Mouse (Mus musculus): ENCODE data around the gene Stkld1. TPM values are rescaled to one million over a fixed set of nuclear protein-coding genes. Genes with fewer than 3 reads are reported as not detected.

The Stkld1 gene
- polyA plus RNA-seq, 1 experiment from 2014 or later: 0.13 TPM

DNA sequence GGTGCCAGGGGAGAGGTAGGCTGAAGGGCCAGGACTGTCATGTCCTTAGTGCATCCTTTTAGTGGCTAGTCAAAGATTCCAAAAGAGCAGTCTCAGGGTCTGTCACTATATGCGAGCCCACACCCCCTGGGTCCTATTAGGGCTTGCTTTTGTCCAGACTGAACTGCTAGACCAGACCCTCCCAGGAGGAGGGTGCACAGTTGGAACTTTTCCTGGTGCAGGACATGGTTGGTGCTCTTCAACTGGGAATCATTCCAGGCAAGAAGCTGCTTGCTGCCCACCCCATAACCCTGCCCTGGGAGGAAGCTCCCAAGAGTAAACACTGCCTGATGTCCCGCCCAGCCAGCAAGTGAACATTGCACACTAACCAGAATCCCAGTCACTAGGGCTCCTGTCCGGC, 39.3 kb downstream of the Stkld1 start, which contains the start of gene Adamts13:
Gene Adamts13 (plus strand): TSS at position 301 of the 400 bp plus-strand sequence.
- Histone ChIP-seq H3K4me2 (peak within 1 kb of the TSS; percentile 11; the same call in 1 of the 2 replicates), H3K27ac (no peak within 1 kb of the TSS), H3K27me3 (0 out of 2 replicates have a peak, but pooled peaks cover 5% of the 10 kb centered on the region), H3K4me3 (replicated peaks) (no peak within 1 kb of the TSS), H3K36me3 (no peaks in the 10 kb centered on the region), H3K9me3 (no peaks in the 10 kb centered on the region), H3K4me1 (replicated peaks) (peaks cover 10% of the 10 kb centered on the region), H3K9ac (replicated peaks) (no peak within 1 kb of the TSS)
- WGBS: 61% methylated on average over 3 of the region's 3 CpGs
- no peak for ATAC-seq (ENCODE audit: insufficient number of reproducible peaks, insufficient read depth, low FRiP score, low TSS enrichment, low read depth)

DNA sequence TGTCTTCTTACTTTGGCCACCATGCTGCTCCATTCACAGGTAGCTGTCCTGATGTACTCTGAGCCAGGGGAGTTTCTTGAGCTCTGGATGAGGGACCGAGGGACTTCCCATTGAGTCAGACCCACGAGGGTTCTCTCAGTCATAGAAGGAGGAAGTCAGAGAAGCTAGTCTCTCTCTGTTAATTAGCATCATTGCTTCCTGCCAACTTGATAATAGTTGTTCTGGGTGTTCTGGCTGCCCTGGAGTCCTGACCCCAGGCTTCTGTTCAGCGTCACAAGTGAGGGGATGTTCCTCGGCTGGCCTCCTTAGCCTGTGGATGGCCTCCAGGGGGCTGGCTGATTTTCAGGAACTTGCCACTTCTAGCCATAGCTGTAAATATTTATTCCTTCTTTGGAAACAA, 40.1 kb downstream of the Stkld1 start:
- 27% methylated on average over 4 of the region's 4 CpGs for WGBS
- no peak overlapping the region for H3K4me2 ChIP-seq
- H3K27me3 ChIP-seq: 0 out of 2 replicates have a peak, but pooled peaks cover 5% of the 10 kb centered on the region
- H3K4me3 ChIP-seq (replicated peaks): no peak overlapping the region
- H3K4me1 ChIP-seq (replicated peaks): peaks cover 10% of the 10 kb centered on the region
- H3K9ac ChIP-seq (replicated peaks): no peak overlapping the region
- no peaks in the 10 kb centered on the region for H3K36me3 ChIP-seq
- H3K9me3 ChIP-seq: no peaks in the 10 kb centered on the region
- no peak for ATAC-seq (ENCODE audit: insufficient number of reproducible peaks, insufficient read depth, low FRiP score, low TSS enrichment, low read depth)
- no peak overlapping the region for H3K27ac ChIP-seq

DNA sequence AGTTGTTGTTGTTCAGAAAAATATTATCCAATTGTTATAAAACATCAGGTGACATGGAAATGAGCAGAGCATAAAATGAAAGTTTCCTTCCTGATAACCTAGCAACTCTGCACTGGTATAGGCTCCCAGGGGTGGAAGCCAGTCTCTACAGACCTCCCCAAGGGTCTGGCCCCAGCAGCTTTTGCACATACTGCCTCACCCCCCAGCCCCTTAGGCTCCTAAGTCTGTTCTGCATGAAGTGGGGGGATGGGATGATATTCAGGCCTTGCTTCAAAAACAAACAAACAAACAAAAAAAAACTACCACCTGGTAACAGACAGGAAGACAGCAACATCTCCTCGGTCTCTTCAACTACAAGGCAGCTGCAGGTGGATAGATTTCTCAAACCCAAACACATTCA, 46.5 kb downstream of the Stkld1 start:
- Histone ChIP-seq H3K9ac (replicated peaks) (no peak overlapping the region), H3K4me3 (replicated peaks) (no peak overlapping the region), H3K4me2 (no peak overlapping the region), H3K4me1 (replicated peaks) (no peaks in the 10 kb centered on the region), H3K9me3 (no peaks in the 10 kb centered on the region), H3K27ac (no peak overlapping the region), H3K36me3 (no peaks in the 10 kb centered on the region), H3K27me3 (peaks cover 14% of the 10 kb centered on the region; the same call in 1 of the 2 replicates)
- no peak for ATAC-seq (ENCODE audit: insufficient number of reproducible peaks, insufficient read depth, low FRiP score, low TSS enrichment, low read depth)
- WGBS: 81% methylated on average over 1 of the region's 1 CpGs

DNA sequence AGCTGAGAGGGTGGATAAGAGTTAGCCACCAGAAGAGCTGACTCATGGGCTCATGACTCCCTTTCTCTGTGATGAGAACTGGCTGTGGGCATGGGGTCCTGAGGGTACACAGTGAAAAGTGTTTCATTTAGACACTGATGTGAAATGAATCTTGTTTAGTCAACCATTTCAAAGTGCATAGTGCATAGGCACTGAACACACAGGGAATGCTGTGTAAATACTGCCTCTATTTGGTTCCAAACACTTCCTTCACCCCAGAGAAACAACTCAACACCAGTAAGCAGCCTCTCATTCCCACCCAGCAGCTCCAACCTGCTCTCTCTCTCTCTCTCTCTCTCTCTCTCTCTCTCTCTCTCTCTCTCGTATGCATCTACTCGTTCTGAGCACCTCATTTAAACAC, 50.3 kb downstream of the Stkld1 start:
- H3K9ac ChIP-seq (replicated peaks): no peak overlapping the region
- H3K27me3 ChIP-seq: peaks cover 14% of the 10 kb centered on the region; the same call in 1 of the 2 replicates
- no peak for ATAC-seq (ENCODE audit: insufficient number of reproducible peaks, insufficient read depth, low FRiP score, low TSS enrichment, low read depth)
- no peaks in the 10 kb centered on the region for H3K4me1 ChIP-seq (replicated peaks)
- no peak overlapping the region for H3K4me2 ChIP-seq
- H3K27ac ChIP-seq: no peak overlapping the region
- no peaks in the 10 kb centered on the region for H3K36me3 ChIP-seq
- WGBS: 82% methylated on average over 2 of the region's 2 CpGs
- no peak overlapping the region for H3K4me3 ChIP-seq (replicated peaks)
- no peaks in the 10 kb centered on the region for H3K9me3 ChIP-seq

DNA sequence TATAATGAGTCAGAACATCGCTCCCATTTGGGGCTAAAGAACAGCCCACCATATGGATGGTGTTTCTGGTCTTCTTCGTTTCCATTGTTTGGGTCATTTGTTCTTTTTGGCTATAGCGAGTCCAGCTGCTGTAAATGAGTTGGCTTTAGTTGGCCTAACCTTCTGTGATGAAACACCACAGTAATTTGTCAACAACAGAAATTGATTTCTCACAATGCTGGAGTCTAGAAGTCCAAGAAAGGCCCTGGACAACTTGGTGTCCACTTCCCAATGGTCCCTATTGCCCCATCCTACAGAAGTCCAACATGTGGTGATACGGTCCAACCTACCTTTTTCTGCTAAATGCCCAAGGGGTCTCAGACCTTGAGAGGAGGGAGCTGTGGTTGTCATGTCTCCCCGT, 50.8 kb downstream of the Stkld1 start:
- 89% methylated on average over 5 of the region's 5 CpGs for WGBS
- Histone ChIP-seq H3K27me3 (peaks cover 14% of the 10 kb centered on the region; the same call in 1 of the 2 replicates), H3K4me2 (no peak overlapping the region), H3K4me1 (replicated peaks) (no peaks in the 10 kb centered on the region), H3K9ac (replicated peaks) (no peak overlapping the region), H3K36me3 (no peaks in the 10 kb centered on the region), H3K27ac (no peak overlapping the region), H3K4me3 (replicated peaks) (no peak overlapping the region), H3K9me3 (no peaks in the 10 kb centered on the region)
- no peak for ATAC-seq (ENCODE audit: insufficient number of reproducible peaks, insufficient read depth, low FRiP score, low TSS enrichment, low read depth)

DNA sequence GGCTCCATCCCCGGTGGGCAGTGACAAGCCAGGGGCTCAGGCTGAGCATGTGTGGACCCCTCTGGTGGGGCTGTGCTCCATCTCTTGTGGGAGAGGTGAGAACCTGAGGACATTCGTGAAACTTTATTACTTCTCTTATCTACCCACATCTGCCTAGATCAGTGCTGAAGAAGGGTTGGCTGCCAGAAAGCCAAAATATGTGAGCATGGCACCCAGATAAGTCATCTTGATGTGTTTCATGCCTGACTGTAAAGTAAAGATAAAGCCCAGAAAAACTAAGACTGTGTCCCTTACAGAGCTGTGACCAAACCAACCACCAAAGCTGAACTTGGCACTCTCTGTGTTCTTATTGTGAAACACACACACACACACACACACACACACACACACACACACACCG, 60.1 kb downstream of the Stkld1 start:
- H3K27me3 ChIP-seq: no peaks in the 10 kb centered on the region
- no peak overlapping the region for H3K4me3 ChIP-seq (replicated peaks)
- no peak overlapping the region for H3K4me2 ChIP-seq
- ATAC-seq (ENCODE audit: insufficient number of reproducible peaks, insufficient read depth, low FRiP score, low TSS enrichment, low read depth): no peak
- no peaks in the 10 kb centered on the region for H3K4me1 ChIP-seq (replicated peaks)
- H3K27ac ChIP-seq: no peak overlapping the region
- no peak overlapping the region for H3K9ac ChIP-seq (replicated peaks)
- no peaks in the 10 kb centered on the region for H3K36me3 ChIP-seq
- WGBS: 78% methylated on average over 3 of the region's 3 CpGs
- H3K9me3 ChIP-seq: no peaks in the 10 kb centered on the region

DNA sequence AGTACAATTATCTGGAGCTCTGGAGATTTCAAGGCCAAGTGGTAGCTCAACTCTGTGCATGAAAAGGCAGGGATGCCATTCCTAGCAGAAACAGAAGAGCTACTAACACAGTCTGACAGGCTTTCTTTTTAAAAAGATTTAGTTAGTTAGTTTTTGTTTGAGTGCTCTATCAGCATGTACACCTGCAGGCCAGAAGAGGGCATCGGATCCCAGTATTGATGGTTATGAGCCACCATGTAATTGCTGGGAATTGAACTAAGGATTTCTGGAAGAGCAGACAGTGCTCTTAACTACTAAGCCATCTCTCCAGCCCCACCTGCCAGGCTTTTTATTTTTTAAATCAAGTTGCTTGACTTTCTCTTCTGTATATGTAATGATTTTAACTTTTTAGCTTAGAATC, 63.7 kb downstream of the Stkld1 start:
- H3K4me3 ChIP-seq (replicated peaks): no peak overlapping the region
- no peaks in the 10 kb centered on the region for H3K9me3 ChIP-seq
- H3K4me2 ChIP-seq: no peak overlapping the region
- no peak overlapping the region for H3K9ac ChIP-seq (replicated peaks)
- no peak for ATAC-seq (ENCODE audit: insufficient number of reproducible peaks, insufficient read depth, low FRiP score, low TSS enrichment, low read depth)
- H3K4me1 ChIP-seq (replicated peaks): no peaks in the 10 kb centered on the region
- no peak overlapping the region for H3K27ac ChIP-seq
- WGBS: 90% methylated on average over 1 of the region's 1 CpGs
- no peaks in the 10 kb centered on the region for H3K36me3 ChIP-seq
- H3K27me3 ChIP-seq: no peaks in the 10 kb centered on the region

DNA sequence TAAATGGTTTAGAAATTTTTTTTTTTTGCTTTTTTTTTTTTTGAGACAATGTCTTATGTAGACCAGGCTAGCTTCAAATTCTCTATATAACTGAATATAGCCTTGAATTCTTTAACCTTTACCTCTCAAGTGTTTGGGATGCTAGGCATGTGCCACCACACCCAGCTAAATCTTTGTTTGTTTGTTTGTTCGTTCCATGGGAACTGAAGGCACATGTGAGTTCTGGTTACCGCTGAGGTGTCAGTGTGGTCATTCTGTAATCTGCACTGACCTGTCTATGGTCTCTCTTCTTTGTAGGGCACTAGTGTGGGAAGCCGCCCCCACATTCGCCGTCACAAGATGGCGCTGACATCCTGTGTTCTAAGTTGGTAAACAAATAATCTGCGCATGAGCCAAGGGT, 64.1 kb downstream of the Stkld1 start:
- no peak overlapping the region for H3K4me3 ChIP-seq (replicated peaks)
- WGBS: 93% methylated on average over 6 of the region's 7 CpGs
- H3K4me2 ChIP-seq: no peak overlapping the region
- H3K9ac ChIP-seq (replicated peaks): no peak overlapping the region
- no peak overlapping the region for H3K27ac ChIP-seq
- ATAC-seq (ENCODE audit: insufficient number of reproducible peaks, insufficient read depth, low FRiP score, low TSS enrichment, low read depth): no peak
- H3K4me1 ChIP-seq (replicated peaks): no peaks in the 10 kb centered on the region
- no peaks in the 10 kb centered on the region for H3K36me3 ChIP-seq
- H3K9me3 ChIP-seq: no peaks in the 10 kb centered on the region
- H3K27me3 ChIP-seq: no peaks in the 10 kb centered on the region

Other genes with a start within 250 kb of the Stkld1 start
- gene Abo, start 69.1 kb upstream of the Stkld1 start, polyA plus RNA-seq (2016; fragmentation: Nextera tagmentation; extraction: Ambion mirVana): not detected in 2 replicates
- gene Surf6, start 31.2 kb upstream of the Stkld1 start, polyA plus RNA-seq (2016; fragmentation: Nextera tagmentation; extraction: Ambion mirVana): 33.5 and 36.2 TPM in 2 replicates
- gene Med22, start 23.4 kb upstream of the Stkld1 start, polyA plus RNA-seq (2016; fragmentation: Nextera tagmentation; extraction: Ambion mirVana): 62.4 and 66.5 TPM in 2 replicates
- gene Rpl7a, start 23.3 kb upstream of the Stkld1 start, polyA plus RNA-seq (2016; fragmentation: Nextera tagmentation; extraction: Ambion mirVana): 600 and 634 TPM in 2 replicates
- 45.5 and 48.3 TPM in 2 replicates for gene Surf2, start 17.7 kb upstream of the Stkld1 start, polyA plus RNA-seq (2016; fragmentation: Nextera tagmentation; extraction: Ambion mirVana)
- gene Surf1, start 17.5 kb upstream of the Stkld1 start, polyA plus RNA-seq (2016; fragmentation: Nextera tagmentation; extraction: Ambion mirVana): 53.7 and 54.2 TPM in 2 replicates
- gene Surf4, start 119 bp upstream of the Stkld1 start, polyA plus RNA-seq (2016; fragmentation: Nextera tagmentation; extraction: Ambion mirVana): 187 and 188 TPM in 2 replicates
- gene Rexo4, start 30.3 kb downstream of the Stkld1 start, polyA plus RNA-seq (2016; fragmentation: Nextera tagmentation; extraction: Ambion mirVana): 54.0 and 54.7 TPM in 2 replicates
- gene Adamts13, start 39.4 kb downstream of the Stkld1 start, polyA plus RNA-seq (2016; fragmentation: Nextera tagmentation; extraction: Ambion mirVana): 0.06 and 0.11 TPM in 2 replicates
- 96.5 and 100 TPM in 2 replicates for gene Cacfd1, start 75.9 kb downstream of the Stkld1 start, polyA plus RNA-seq (2016; fragmentation: Nextera tagmentation; extraction: Ambion mirVana)
- 1.5 and 1.8 TPM in 2 replicates for gene Slc2a6, start 94.0 kb downstream of the Stkld1 start, polyA plus RNA-seq (2016; fragmentation: Nextera tagmentation; extraction: Ambion mirVana)
- gene Mymk, start 138.1 kb downstream of the Stkld1 start, polyA plus RNA-seq (2016; fragmentation: Nextera tagmentation; extraction: Ambion mirVana): 16.9 and 24.6 TPM in 2 replicates
- gene Adamtsl2, start 145.3 kb downstream of the Stkld1 start, polyA plus RNA-seq (2016; fragmentation: Nextera tagmentation; extraction: Ambion mirVana): 11.8 and 12.3 TPM in 2 replicates
- gene Fam163b, start 208.4 kb downstream of the Stkld1 start, polyA plus RNA-seq (2016; fragmentation: Nextera tagmentation; extraction: Ambion mirVana): 0.52 and 0.75 TPM in 2 replicates
- gene Dbh, start 231.2 kb downstream of the Stkld1 start, polyA plus RNA-seq (2016; fragmentation: Nextera tagmentation; extraction: Ambion mirVana): 0.10 and 0.25 TPM in 2 replicates